Mouse (Mus musculus) kidney, adult 9 months (tissue): ENCODE measurements at regions not wholly inside any gene's neighbourhood (a gene's known extent, or its start where the extent isn't known, plus 50 kb on each side); places are given as distances from the start of the nearest gene placed in this dataset.

Source experiments
- DNase-seq: peaks from one replicate; pipeline ENCODE4 v3.0.0; 2022

GRCm38 (mm10) chr11:22646192-22646936, 134.5 kb downstream of the Tmem17 start:
- DNase-seq = no peak

DNA sequence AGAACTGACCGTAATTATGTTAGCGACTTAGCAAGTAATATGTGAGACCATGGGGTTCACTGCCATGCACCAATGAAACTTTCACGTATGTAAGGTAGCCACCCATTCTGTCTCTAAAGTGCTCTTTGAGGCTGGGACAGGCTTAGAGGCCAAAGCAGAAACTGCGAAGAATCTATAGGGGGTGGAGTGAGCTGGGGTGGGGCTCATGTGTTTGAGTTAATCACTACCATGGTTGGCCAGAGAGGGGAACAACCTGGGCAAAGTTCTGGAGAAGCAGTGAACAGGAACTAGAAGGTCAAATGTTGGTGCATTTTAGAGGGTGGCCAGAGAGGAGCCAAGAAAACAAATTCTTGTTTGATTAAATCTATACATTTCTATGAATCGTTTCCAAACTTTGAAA, 136.4 kb downstream of the Tmem17 start:
- peak; percentile 90 for DNase-seq

- DNase-seq = no peak
Measured at GRCm38 (mm10) chr11:22650771-22651170, 138.9 kb downstream of the Tmem17 start.

- no peak for DNase-seq
Measured at GRCm38 (mm10) chr11:22651313-22651712, 139.4 kb downstream of the Tmem17 start.

DNA sequence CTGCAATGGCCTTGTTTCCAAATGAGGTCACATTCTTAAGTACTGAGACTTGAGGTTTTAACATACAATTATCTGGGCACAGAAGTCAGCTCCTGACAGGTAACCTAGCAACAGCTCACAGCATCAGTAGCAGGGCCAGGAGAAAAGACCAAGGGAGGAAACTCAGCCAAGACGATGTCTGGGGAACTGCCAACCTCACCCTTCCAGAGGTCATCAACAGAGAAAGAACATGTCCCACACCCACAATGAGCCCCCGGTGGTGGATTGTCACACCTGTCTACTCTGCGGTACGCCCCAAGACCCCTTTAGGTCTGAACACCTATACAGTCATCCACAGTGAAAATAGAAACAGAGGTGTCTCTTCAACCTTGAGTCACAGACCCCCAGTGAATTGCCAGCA, 140.0 kb downstream of the Tmem17 start:
- no peak for DNase-seq

GRCm38 (mm10) chr11:22652931-22653330, 141.0 kb downstream of the Tmem17 start:
- no peak for DNase-seq

DNA sequence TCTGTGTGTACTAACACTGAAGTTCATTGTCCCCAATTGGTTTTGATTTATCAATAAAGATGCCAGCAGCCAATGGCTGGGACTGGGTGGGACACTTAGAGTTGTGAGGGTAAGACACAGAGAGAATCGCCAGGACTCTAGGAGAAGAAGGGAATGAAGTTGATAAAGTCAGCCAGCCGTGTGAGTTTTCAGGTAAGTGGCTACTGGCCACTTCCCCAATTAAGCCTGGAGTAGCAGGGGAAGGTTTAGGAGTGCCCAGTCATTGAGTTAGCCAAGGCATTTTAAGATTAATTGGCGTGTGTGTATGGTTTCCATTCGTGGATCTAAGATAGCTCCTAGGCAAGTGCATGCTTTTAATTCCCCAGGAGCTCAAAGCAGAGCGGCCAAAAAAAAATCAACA, 141.5 kb downstream of the Tmem17 start:
- no peak for DNase-seq

- no peak for DNase-seq
Measured at GRCm38 (mm10) chr11:22657635-22658034, 145.7 kb downstream of the Tmem17 start.

GRCm38 (mm10) chr11:22661072-22661471, 149.2 kb downstream of the Tmem17 start:
- DNase-seq = no peak

DNA sequence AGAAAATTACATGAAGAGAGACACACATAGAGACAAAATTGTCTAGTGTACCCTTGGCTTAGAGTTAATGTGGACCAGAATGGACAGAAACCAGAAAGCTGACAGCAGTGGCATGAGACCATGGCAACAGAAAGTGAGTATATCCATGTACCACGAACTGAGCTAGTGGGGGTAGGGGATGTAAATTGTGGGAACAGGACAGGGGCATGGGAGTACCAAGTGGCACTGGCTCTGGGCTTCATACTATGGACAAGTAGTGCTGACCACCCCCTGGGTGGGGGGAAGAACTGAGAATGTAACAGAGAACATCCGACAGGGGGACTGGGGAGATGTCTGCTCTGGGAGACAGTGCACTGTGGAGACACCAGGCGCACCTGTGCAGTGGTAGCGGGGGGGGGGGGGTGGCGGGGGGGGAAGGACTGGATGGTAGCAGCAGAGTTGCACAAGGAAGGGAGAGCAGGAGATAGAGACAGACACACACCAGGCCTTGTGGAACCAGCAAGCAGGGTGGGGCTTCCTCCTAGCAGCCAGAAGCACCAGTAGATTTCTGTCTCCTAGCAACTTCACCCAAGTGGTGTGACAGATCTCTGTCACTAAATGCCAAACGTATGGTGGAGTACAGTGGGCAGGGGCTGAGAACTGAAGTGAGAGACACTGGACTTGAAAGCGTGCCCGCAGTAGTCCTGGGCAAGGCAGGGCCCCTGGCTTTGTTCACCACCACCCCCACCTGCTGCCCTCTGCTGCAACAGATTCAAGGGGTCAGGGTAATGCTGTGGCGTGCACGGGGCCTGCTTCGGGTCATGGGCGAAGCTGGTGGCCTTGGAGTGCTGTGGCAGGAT, 150.0 kb downstream of the Tmem17 start:
- no peak for DNase-seq

- no peak for DNase-seq
Measured at GRCm38 (mm10) chr11:22665978-22666377, 154.1 kb downstream of the Tmem17 start.

DNA sequence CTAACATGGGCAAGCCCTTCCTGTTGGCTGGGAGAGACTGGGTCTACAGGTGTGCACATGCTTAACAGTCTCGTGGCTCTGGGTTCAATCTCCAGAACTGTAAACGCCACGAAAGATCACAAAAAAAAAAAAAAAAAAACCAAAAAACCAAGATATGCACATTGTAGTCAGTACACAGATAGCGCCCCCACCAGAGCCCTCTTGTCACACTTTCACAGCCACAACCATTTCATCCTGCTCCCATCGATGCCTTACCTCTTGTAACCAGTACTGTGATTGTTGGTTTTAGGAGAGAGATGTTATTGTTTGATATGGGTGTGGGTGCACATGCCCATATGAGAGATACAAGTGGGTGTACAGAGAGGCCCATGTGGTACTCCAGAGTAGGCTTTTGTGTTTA, 154.5 kb downstream of the Tmem17 start:
- no peak for DNase-seq

DNA sequence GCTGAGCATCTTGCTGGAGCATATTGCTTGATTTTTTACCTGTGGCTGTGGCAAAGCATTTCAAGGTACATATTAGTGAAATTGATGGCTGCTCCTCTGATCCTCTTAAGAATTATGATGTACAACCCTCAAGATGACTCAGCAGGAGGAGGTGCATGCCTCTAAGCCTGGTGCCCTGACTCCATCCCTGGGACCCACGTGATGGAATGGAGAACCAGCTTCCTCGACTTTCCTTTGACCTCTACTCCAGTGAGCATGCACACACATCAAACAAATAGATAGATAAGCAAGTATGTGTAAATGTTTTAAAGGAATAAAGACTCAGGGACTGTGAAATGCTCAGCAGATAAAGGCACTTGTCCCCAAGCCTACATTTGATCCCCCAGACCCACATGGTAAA, 156.3 kb downstream of the Tmem17 start:
- DNase-seq = no peak

DNA sequence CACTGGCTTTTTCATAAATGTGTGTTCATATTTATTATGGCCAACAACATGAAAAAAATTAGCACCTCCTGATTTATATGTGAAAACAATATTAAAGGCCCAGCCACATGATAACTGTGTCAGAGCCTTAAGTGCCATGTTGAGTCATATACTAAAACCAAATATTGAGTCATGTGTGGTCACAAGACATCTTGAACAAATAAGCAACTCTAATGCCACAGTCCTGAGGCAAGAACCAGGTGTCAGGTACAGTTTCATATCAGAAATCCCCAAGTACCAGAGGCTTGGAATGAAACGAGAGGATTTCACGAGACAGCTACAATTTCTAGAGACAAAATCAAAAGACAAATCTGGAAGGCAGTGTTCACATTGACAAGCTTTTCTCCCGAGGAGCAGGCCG, 157.4 kb downstream of the Tmem17 start:
- no peak for DNase-seq

GRCm38 (mm10) chr11:22671791-22672490, 160.1 kb downstream of the Tmem17 start:
- DNase-seq = no peak

DNA sequence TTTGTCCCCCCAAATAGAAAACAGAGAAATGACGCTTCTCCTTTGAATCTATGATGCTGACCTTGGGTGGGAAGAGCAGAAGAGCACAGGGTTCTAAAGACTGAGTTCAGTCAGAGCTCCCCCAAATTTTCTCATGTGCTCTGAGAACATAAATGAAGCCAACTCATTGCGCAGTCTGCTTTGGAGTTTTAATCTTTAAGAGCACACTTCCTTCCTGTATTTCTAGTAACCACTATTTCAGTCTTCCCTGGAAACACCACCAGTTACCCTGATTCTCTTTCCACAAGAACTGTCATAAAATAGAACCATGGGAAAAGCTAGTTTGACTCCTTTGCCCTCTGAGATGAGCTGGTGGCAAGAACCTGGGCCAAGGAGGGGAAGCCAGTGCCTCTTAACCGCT, 163.2 kb downstream of the Tmem17 start:
- DNase-seq = no peak

DNA sequence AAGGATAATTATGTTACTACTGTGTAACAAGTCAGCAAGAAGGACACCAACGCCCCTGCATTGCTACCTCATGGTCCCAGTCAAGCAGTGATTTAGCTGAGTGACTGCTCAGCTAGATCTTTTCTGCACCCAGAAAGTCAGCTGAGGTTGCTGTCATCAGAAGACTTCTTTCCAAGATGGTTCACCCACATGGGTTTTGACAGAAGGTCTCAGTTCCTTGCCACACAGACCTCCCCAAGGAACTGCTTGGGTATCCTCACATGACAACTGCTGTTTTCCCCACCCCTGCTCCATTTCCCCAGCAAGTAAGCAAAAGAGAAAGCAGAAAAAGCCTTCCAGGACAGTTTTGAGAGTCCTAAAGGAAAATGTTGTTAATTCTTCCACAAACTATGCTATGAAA, 163.9 kb downstream of the Tmem17 start:
- DNase-seq = no peak

DNA sequence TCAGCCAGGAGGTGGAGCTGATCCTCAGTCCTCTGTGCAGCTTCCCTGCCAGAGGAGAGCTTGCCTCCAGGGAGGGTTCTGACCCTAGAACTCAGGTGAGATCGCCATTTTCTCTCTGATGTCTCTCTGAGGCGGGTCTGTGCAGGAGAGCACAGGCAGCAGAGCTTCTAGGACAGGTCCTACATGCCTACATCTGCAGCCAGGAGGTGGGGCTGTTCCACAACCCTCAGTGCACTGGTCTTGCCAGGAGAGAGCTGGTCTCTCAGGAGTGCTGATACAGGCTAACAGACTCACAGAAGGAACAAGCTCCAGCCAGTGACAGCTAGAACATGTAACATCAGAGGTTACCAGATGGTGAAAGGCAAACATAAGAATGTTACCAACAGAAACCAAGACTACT, 165.4 kb downstream of the Tmem17 start:
- peak; percentile 85 for DNase-seq

DNA sequence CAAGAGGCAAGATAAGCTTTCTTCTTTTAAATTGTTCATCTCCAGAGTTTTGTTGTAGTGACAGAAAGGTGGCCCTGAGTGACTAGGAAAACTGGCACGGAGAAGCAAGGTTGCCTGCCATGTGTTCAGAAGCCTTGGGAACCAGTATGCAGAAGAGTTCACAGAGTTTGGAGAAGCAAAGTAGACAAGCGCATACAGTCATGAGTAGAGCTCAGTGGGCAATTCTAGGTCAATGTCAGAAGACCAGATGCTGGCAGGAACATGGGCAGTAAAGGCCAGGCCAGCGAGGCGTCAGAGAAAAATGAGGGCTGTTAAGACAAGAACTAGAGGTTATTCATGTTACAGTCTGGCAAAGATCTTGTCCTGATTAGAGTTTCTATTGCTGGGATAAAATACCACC, 172.7 kb downstream of the Tmem17 start:
- DNase-seq = no peak

GRCm38 (mm10) chr11:22690829-22691228, 169.9 kb downstream of the B3gnt2 start:
- no peak for DNase-seq

- no peak for DNase-seq
Measured at GRCm38 (mm10) chr11:22692281-22692857, 168.4 kb downstream of the B3gnt2 start.

GRCm38 (mm10) chr11:22692941-22693341, 167.8 kb downstream of the B3gnt2 start:
- no peak for DNase-seq

- no peak for DNase-seq
Measured at GRCm38 (mm10) chr11:22693376-22693775, 167.4 kb downstream of the B3gnt2 start.
